In genomic region chr2:166805250-166806172, GRCm38 (mm10) we compare ENCODE assay signal across 8 mouse cellular contexts. TPM values are rescaled to one million over a fixed set of nuclear protein-coding genes. Genes with fewer than 3 reads are reported as not detected.
DNase-seq lines count a peak whose midpoint lies in the region; ATAC-seq and TF ChIP-seq lines count a peak whose summit lies in the region.

Gene Arfgef2 (plus strand): TSS chr2:166805588.

- ATAC-seq in kidney, embryonic 14.5 days (ENCODE audit: low FRiP score, low TSS enrichment), result peak; percentile 90
- ATAC-seq in limb, embryonic 14.5 days (ENCODE audit: low FRiP score, low read depth), result peak; percentile 85
- peak; percentile 87 for ATAC-seq in midbrain, embryonic 16.5 days

- 0 out of 2 replicates have a peak, but pooled peaks have one; percentile 18 for TF ChIP-seq POLR2A in bone marrow macrophage, adult 2 months (IDR thresholded peaks at IDR 0.05; ENCODE audit: borderline replicate concordance, low read depth, low read length)
- peak; percentile 78 for TF ChIP-seq POLR2A in embryonic fibroblast, embryonic 13.5 days (IDR thresholded peaks at IDR 0.05; ENCODE audit: low read depth, low read length)
- TF ChIP-seq POLR2A in limb, embryonic 14.5 days (IDR thresholded peaks at IDR 0.05; ENCODE audit: borderline replicate concordance, extremely low read depth, insufficient read depth, insufficient read length), result 0 out of 2 replicates have a peak, but pooled peaks have one; percentile 27
- peak; percentile 57 for TF ChIP-seq POLR2A in spleen, adult 2 months (IDR thresholded peaks at IDR 0.05; ENCODE audit: low read depth, low read length)

- peak within 1 kb of the TSS; percentile 77 for H3K27ac ChIP-seq in bone marrow macrophage, adult 2 months (ENCODE audit: insufficient read depth, low read depth, low read length)
- peak within 1 kb of the TSS; percentile 56 for H3K27ac ChIP-seq in embryonic fibroblast, embryonic 13.5 days (ENCODE audit: insufficient read depth, low read length)
- H3K27ac ChIP-seq in kidney, embryonic 14.5 days (ENCODE audit: low read depth, low read length), result peak within 1 kb of the TSS; percentile 38
- peak within 1 kb of the TSS; percentile 65 for H3K27ac ChIP-seq in limb, embryonic 14.5 days (replicated peaks; ENCODE audit: low read depth, low read length)
- H3K27ac ChIP-seq in midbrain, embryonic 16.5 days (ENCODE audit: low read length), result peak within 1 kb of the TSS; percentile 65
- peak within 1 kb of the TSS; percentile 72 for H3K27ac ChIP-seq in spleen, adult 2 months (ENCODE audit: insufficient read depth, low read length)

- no peaks in the 10 kb centered on the region for H3K36me3 ChIP-seq in kidney, embryonic 14.5 days (ENCODE audit: control insufficient read depth, insufficient read depth, low read length)
- no peaks in the 10 kb centered on the region for H3K36me3 ChIP-seq in limb, embryonic 14.5 days (ENCODE audit: control insufficient read depth, insufficient read depth, low read length)
- H3K36me3 ChIP-seq in midbrain, embryonic 16.5 days (ENCODE audit: control insufficient read depth, insufficient read depth, low read length), result no peaks in the 10 kb centered on the region
- no peaks in the 10 kb centered on the region for H3K36me3 ChIP-seq in spleen, adult 2 months (ENCODE audit: control insufficient read depth, insufficient read depth, low read length)

- peak; percentile 94 to 95 for DNase-seq in B cell, adult 2 months
- peak; percentile 86 to 88 for DNase-seq in heart, adult 9 months (ENCODE audit: low spot score in 2 of 2)
- DNase-seq in limb, embryonic 14.5 days (ENCODE audit: low spot score), result peak; percentile 74
- DNase-seq in spleen, adult 2 months (ENCODE audit: low read depth in 1 of 2, low spot score in 2 of 2), result peak; percentile 81 to 91

- no peaks in the 10 kb centered on the region for H3K27me3 ChIP-seq in kidney, embryonic 14.5 days (ENCODE audit: control insufficient read depth, insufficient read depth, low read length)
- H3K27me3 ChIP-seq in limb, embryonic 14.5 days (ENCODE audit: control insufficient read depth, insufficient read depth, low read length), result no peaks in the 10 kb centered on the region
- H3K27me3 ChIP-seq in midbrain, embryonic 16.5 days (ENCODE audit: control insufficient read depth, insufficient read depth, low read depth, low read length), result no peaks in the 10 kb centered on the region
- no peaks in the 10 kb centered on the region for H3K27me3 ChIP-seq in spleen, adult 2 months (ENCODE audit: control insufficient read depth, insufficient read depth, low read length)

- H3K9me3 ChIP-seq in kidney, embryonic 14.5 days (ENCODE audit: control insufficient read depth, low read length), result no peaks in the 10 kb centered on the region
- no peaks in the 10 kb centered on the region for H3K9me3 ChIP-seq in limb, embryonic 14.5 days (ENCODE audit: control insufficient read depth, low read length)
- H3K9me3 ChIP-seq in midbrain, embryonic 16.5 days (replicated peaks; ENCODE audit: control insufficient read depth, low read length, poor library complexity, severe bottlenecking), result no peaks in the 10 kb centered on the region

- WGBS in kidney, embryonic 14.5 days, result under 1% methylated on average over 73 of the region's 76 CpGs
- WGBS in limb, embryonic 14.5 days, result under 1% methylated on average over 35 of the region's 76 CpGs
- 1% methylated on average over 72 of the region's 76 CpGs for WGBS in midbrain, embryonic 16.5 days
- under 1% methylated on average over 73 of the region's 76 CpGs for WGBS in spleen, adult 2 months

- 0 out of 2 replicates have a peak, but pooled peaks have one; percentile 11 for TF ChIP-seq CTCF in bone marrow macrophage, adult 2 months (IDR thresholded peaks at IDR 0.05; ENCODE audit: low read depth, low read length)
- no peak for TF ChIP-seq CTCF in embryonic fibroblast, embryonic 13.5 days (IDR thresholded peaks at IDR 0.05; ENCODE audit: borderline replicate concordance, insufficient read depth, low read length)
- TF ChIP-seq CTCF in spleen, adult 2 months (IDR thresholded peaks at IDR 0.05; ENCODE audit: extremely low read depth, insufficient read depth, insufficient read length, insufficient replicate concordance), result no peak

- H3K9ac ChIP-seq in kidney, embryonic 14.5 days (ENCODE audit: low read depth, low read length), result peak within 1 kb of the TSS; percentile 81
- peak within 1 kb of the TSS; percentile 84 for H3K9ac ChIP-seq in limb, embryonic 14.5 days (ENCODE audit: low read depth, low read length, severe bottlenecking)
- peak within 1 kb of the TSS; percentile 89 for H3K9ac ChIP-seq in midbrain, embryonic 16.5 days (ENCODE audit: low read depth, low read length)

- H3K4me2 ChIP-seq in kidney, embryonic 14.5 days (replicated peaks; ENCODE audit: low read depth, low read length), result peak within 1 kb of the TSS; percentile 86
- peak within 1 kb of the TSS; percentile 88 for H3K4me2 ChIP-seq in limb, embryonic 14.5 days (replicated peaks; ENCODE audit: low read depth, low read length, severe bottlenecking)
- peak within 1 kb of the TSS; percentile 87 for H3K4me2 ChIP-seq in midbrain, embryonic 16.5 days (ENCODE audit: low read length)

- H3K4me1 ChIP-seq in bone marrow macrophage, adult 2 months (ENCODE audit: control insufficient read depth, insufficient read depth, low read length), result peaks cover 26% of the 10 kb centered on the region
- peaks cover 14% of the 10 kb centered on the region for H3K4me1 ChIP-seq in embryonic fibroblast, embryonic 13.5 days (ENCODE audit: control insufficient read depth, insufficient read depth, low read length)
- peaks cover 8% of the 10 kb centered on the region; the same call in 1 of the 2 replicates for H3K4me1 ChIP-seq in kidney, embryonic 14.5 days (ENCODE audit: control insufficient read depth, insufficient read depth, low read length)
- peaks cover 10% of the 10 kb centered on the region; the same call in 1 of the 2 replicates for H3K4me1 ChIP-seq in limb, embryonic 14.5 days (ENCODE audit: control insufficient read depth, insufficient read depth, low read length)
- H3K4me1 ChIP-seq in midbrain, embryonic 16.5 days (ENCODE audit: control insufficient read depth, insufficient read depth, low read length), result peaks cover 8% of the 10 kb centered on the region; the same call in 1 of the 2 replicates
- peaks cover 12% of the 10 kb centered on the region for H3K4me1 ChIP-seq in spleen, adult 2 months (ENCODE audit: control insufficient read depth, insufficient read depth, insufficient read length)

- H3K4me3 ChIP-seq in bone marrow macrophage, adult 2 months (ENCODE audit: insufficient read depth, low read length), result peak within 1 kb of the TSS; percentile 98
- H3K4me3 ChIP-seq in embryonic fibroblast, embryonic 13.5 days (ENCODE audit: insufficient read depth, low read length), result peak within 1 kb of the TSS; percentile 94
- H3K4me3 ChIP-seq in kidney, embryonic 14.5 days (ENCODE audit: low read length), result peak within 1 kb of the TSS; percentile 58
- peak within 1 kb of the TSS; percentile 87 for H3K4me3 ChIP-seq in limb, embryonic 14.5 days (replicated peaks; ENCODE audit: low read length)
- H3K4me3 ChIP-seq in midbrain, embryonic 16.5 days (ENCODE audit: low read depth, low read length), result peak within 1 kb of the TSS; percentile 83
- peak within 1 kb of the TSS; percentile 70 for H3K4me3 ChIP-seq in spleen, adult 2 months (ENCODE audit: extremely low read depth, insufficient read depth, insufficient read length)

RNA-seq across cellular contexts. Expression of gene Arfgef2, which starts in this region (rescaled TPM):
- polyA plus RNA-seq in bone marrow macrophage, adult 2 months (2012; ENCODE audit: insufficient read depth, insufficient read length, missing spikeins), result 15.7 and 18.5 TPM in 2 replicates
- 24.9 and 32.3 TPM in 2 replicates for polyA plus RNA-seq in embryonic fibroblast, embryonic 13.5 days (2011; ENCODE audit: insufficient read length, low read depth, missing spikeins)
- 2.8 and 5.6 TPM in 2 replicates for polyA plus RNA-seq in kidney, embryonic 14.5 days (2014; fragmentation: Nextera tagmentation; extraction: Ambion mirVana)
- polyA plus RNA-seq in limb, embryonic 14.5 days (2012; rRNA removed), result 10.5 and 11.3 TPM in 2 replicates
- polyA plus RNA-seq in limb, embryonic 14.5 days (2014; fragmentation: Nextera tagmentation; extraction: Ambion mirVana), result 6.1 and 6.9 TPM in 2 replicates
- 5.7 and 5.8 TPM in 2 replicates for polyA plus RNA-seq in midbrain, embryonic 16.5 days (2015; fragmentation: Nextera tagmentation; extraction: Ambion mirVana)
- 11.6 and 13.2 TPM in 2 replicates for polyA plus RNA-seq in spleen, adult 2 months (2012; rRNA removed)

Comparison
In these comparisons a context has a peak if more than half of its experiments do, and no peak if none do; other contexts are left out.
1. Peak in every context shown above with its lines: DNase-seq, ATAC-seq, H3K4me3 ChIP-seq and H3K27ac ChIP-seq.
2. POLR2A ChIP-seq: peak in every context shown above with its lines; median percentile 78 in embryonic fibroblast, embryonic 13.5 days; 57 in spleen, adult 2 months; 27 in limb, embryonic 14.5 days; 18 in bone marrow macrophage, adult 2 months.